Mouse (Mus musculus) liver, adult 2 months (tissue): ENCODE results near the gene Polr2f. TPM values are rescaled to one million over a fixed set of nuclear protein-coding genes. Genes with fewer than 3 reads are reported as not detected.

Source experiments
- DNase-seq: peaks from one replicate; pipeline ENCODE4 v3.0.0-alpha.2; 2011; ENCODE audit warnings: low read depth, low spot score; ENCODE audit errors: extremely low read depth
- H3K27ac ChIP-seq: fragments of 200-500 bp; replicated peaks from 2 replicates; pipeline ENCODE4 v1.5.1; 2012; ENCODE audit warnings: low read depth, mild to moderate bottlenecking, control low read depth, inconsistent platforms, low read length; ENCODE audit not compliant: insufficient read depth
- H3K27me3 ChIP-seq: fragments of 200-500 bp; 2 replicates; pipeline ENCODE4 v1.6.1; 2012; ENCODE audit warnings: mild to moderate bottlenecking, moderate library complexity, low read length, inconsistent platforms; ENCODE audit not compliant: control insufficient read depth, insufficient read depth
- H3K36me3 ChIP-seq: fragments of 200-500 bp; 2 replicates; pipeline ENCODE4 v1.6.1; 2012; ENCODE audit warnings: low read length, inconsistent platforms; ENCODE audit not compliant: control insufficient read depth, insufficient read depth
- H3K4me1 ChIP-seq: fragments of 200-500 bp; 2 replicates; pipeline ENCODE4 v1.6.1; 2011; ENCODE audit warnings: low read length; ENCODE audit not compliant: control insufficient read depth, insufficient read depth
- H3K4me3 ChIP-seq: fragments of 200-500 bp; 2 replicates; pipeline ENCODE4 v1.5.1; 2011; ENCODE audit warnings: low read depth, mild to moderate bottlenecking, control low read depth, low read length, moderate library complexity; ENCODE audit not compliant: insufficient read depth
- H3K79me2 ChIP-seq: fragments of 200-500 bp; 2 replicates; pipeline ENCODE4 v1.6.1; 2012; ENCODE audit warnings: inconsistent platforms, mild to moderate bottlenecking, low read length, moderate library complexity; ENCODE audit not compliant: control insufficient read depth, insufficient read depth
- H3K9ac ChIP-seq: fragments of 200-500 bp; 2 replicates; pipeline ENCODE4 v1.6.1; 2012; ENCODE audit warnings: low read depth, mild to moderate bottlenecking, control low read depth, inconsistent platforms, low read length
- CTCF ChIP-seq: fragments of 200-500 bp; IDR thresholded peaks from 2 replicates; pipeline ENCODE4 v1.5.1; 2011; ENCODE audit warnings: low read depth, low read length, control low read depth
- POLR2A ChIP-seq: fragments of 200-500 bp; IDR thresholded peaks from 2 replicates; pipeline ENCODE4 v1.6.1; 2011; ENCODE audit warnings: low read length, control low read depth; ENCODE audit not compliant: insufficient read depth; ENCODE audit errors: extremely low read depth
- WGBS: fragments of 180-500 bp; shearing (Covaris S2); methylation state at CpG from one replicate; pipeline ENCODE4 v1.1.7; 2018; 5-methylcytosine and 5-hydroxymethylcytosine counted together
- polyA plus RNA-seq: library from polyadenylated mRNA; depleted of rRNA; stranded (reverse); fragments of >200 nt; gene quantifications from 2 replicates; pipeline ENCODE4 v1.2.3, GENCODE M21; 2012
- total RNA-seq: library from RNA; depleted of rRNA; stranded (reverse); fragments of >200 nt; gene quantifications from 2 replicates; pipeline ENCODE4 v1.2.3, GENCODE M21; 2014

The Polr2f gene
- total and polyA plus RNA-seq, 2 experiments: 29.9 to 36.0 TPM

- 94% methylated on average over 13 of the region's 13 CpGs for WGBS
- H3K27me3 ChIP-seq: no peaks in the 10 kb centered on the region
- H3K36me3 ChIP-seq: peaks cover 15% of the 10 kb centered on the region
- H3K4me1 ChIP-seq: no peaks in the 10 kb centered on the region
- no peak for DNase-seq
- 0 out of 2 replicates have a peak, but pooled peaks cover 2% of the 10 kb centered on the region for H3K79me2 ChIP-seq
- H3K9ac ChIP-seq: no peak overlapping the region
- no peak overlapping the region for H3K4me3 ChIP-seq
- no peak for TF ChIP-seq POLR2A
- TF ChIP-seq CTCF: no peak
- no peak overlapping the region for H3K27ac ChIP-seq
Measured at GRCm38 (mm10) chr15:79122546-79122945, 18.3 kb upstream of the Polr2f start.

GRCm38 (mm10) chr15:79123751-79124150 lies 17.1 kb upstream of the Polr2f start:
- WGBS: 81% methylated on average over 6 of the region's 6 CpGs
- H3K36me3 ChIP-seq: peaks cover 22% of the 10 kb centered on the region
- H3K27me3 ChIP-seq: no peaks in the 10 kb centered on the region
- H3K4me1 ChIP-seq: no peaks in the 10 kb centered on the region
- no peak overlapping the region for H3K9ac ChIP-seq
- TF ChIP-seq CTCF: no peak
- no peak for TF ChIP-seq POLR2A
- no peak overlapping the region for H3K4me3 ChIP-seq
- no peak overlapping the region for H3K27ac ChIP-seq
- DNase-seq: no peak
- 0 out of 2 replicates have a peak, but pooled peaks cover 2% of the 10 kb centered on the region for H3K79me2 ChIP-seq

- no peak overlapping the region for H3K4me3 ChIP-seq
- H3K36me3 ChIP-seq: peaks cover 20% of the 10 kb centered on the region
- 90% methylated on average over 10 of the region's 10 CpGs for WGBS
- H3K9ac ChIP-seq: no peak overlapping the region
- no peak overlapping the region for H3K27ac ChIP-seq
- H3K79me2 ChIP-seq: 0 out of 2 replicates have a peak, but pooled peaks cover 2% of the 10 kb centered on the region
- DNase-seq: no peak
- TF ChIP-seq POLR2A (no peak), CTCF (no peak)
- no peaks in the 10 kb centered on the region for H3K4me1 ChIP-seq
- no peaks in the 10 kb centered on the region for H3K27me3 ChIP-seq
Measured at GRCm38 (mm10) chr15:79124331-79124875, 16.4 kb upstream of the Polr2f start.

DNA sequence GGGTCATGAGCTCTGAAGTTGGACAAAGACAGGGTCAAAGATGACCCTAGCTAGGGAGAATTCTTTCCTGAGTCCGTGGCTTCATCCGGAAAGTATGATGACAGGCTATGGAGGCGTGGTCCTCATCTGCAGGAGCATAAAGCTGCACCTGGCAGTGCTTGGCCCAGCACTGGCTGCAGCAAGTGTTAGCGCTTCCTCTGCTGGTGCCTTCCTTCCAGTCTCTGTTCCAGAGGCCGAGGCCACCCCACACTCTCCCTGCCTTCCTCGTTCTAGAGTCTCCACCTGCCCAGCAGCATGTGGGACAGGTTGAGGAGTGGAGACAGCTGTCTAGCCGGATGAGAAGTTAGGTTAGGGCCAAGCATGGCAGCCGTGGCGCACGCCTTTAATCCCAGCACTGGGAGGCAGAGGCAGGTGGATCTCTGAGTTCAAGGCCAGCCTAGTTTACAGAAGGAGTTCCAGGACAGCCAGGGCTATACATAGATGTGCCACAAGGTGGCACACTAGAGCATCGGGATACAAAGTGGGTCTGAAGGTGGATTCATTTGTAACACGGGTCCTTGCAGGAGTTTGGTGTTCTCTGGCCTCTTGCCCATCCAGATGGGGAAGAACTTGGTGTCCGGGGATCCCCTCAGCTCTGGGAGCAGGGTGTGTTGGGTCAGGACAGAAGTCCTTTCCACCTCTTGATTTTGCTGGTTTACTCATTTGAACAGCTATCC lies 14.4 kb upstream of the Polr2f start:
- Histone ChIP-seq H3K9ac (no peak overlapping the region), H3K36me3 (peaks cover 30% of the 10 kb centered on the region), H3K79me2 (no peaks in the 10 kb centered on the region), H3K4me3 (no peak overlapping the region), H3K27ac (no peak overlapping the region), H3K4me1 (no peaks in the 10 kb centered on the region), H3K27me3 (no peaks in the 10 kb centered on the region)
- peak; percentile 47 for TF ChIP-seq CTCF
- no peak for TF ChIP-seq POLR2A
- DNase-seq: peak; percentile 17
- WGBS: 84% methylated on average over 13 of the region's 13 CpGs

- WGBS: 96% methylated on average over 12 of the region's 12 CpGs
- no peak for TF ChIP-seq CTCF
- no peak for TF ChIP-seq POLR2A
- H3K36me3 ChIP-seq: peaks cover 28% of the 10 kb centered on the region
Measured at GRCm38 (mm10) chr15:79127101-79127500, 13.7 kb upstream of the Polr2f start.

GRCm38 (mm10) chr15:79128208-79128607 lies 12.6 kb upstream of the Polr2f start:
- H3K27ac ChIP-seq: no peak overlapping the region

More at GRCm38 (mm10) chr15:79127101-79127500, 13.7 kb upstream of the Polr2f start:
- H3K27ac ChIP-seq: no peak overlapping the region
- H3K9ac ChIP-seq: no peak overlapping the region
- H3K4me1 ChIP-seq: no peaks in the 10 kb centered on the region
- no peak for DNase-seq
- no peaks in the 10 kb centered on the region for H3K27me3 ChIP-seq
- no peak overlapping the region for H3K4me3 ChIP-seq
- H3K79me2 ChIP-seq: no peaks in the 10 kb centered on the region

More at GRCm38 (mm10) chr15:79128208-79128607, 12.6 kb upstream of the Polr2f start:
- no peak for DNase-seq
- Histone ChIP-seq H3K79me2 (no peaks in the 10 kb centered on the region), H3K9ac (no peak overlapping the region), H3K4me3 (no peak overlapping the region), H3K27me3 (no peaks in the 10 kb centered on the region), H3K36me3 (peaks cover 29% of the 10 kb centered on the region), H3K4me1 (no peaks in the 10 kb centered on the region)
- 92% methylated on average over 5 of the region's 5 CpGs for WGBS
- TF ChIP-seq POLR2A (no peak), CTCF (peak; percentile 57)
